Mouse (Mus musculus) thymus, postnatal 10 days (tissue): ENCODE measurements around the gene Coro2a.
"Not testable (repeated sequence)": the region's sequence is repeated elsewhere in the genome, so short reads cannot be mapped to it uniquely, and the experiment has no call there.

Source experiments
- DNase-seq, 2 experiments: peaks; one replicate each; pipeline ENCODE4 v3.0.0; 2021; ENCODE audit warnings: low spot score in 2 of 2

Gene Coro2a

GRCm38 (mm10) chr4:46585041-46585810 lies 16.8 kb downstream of the Coro2a start:
- no peak for DNase-seq

- not testable (repeated sequence) for DNase-seq
Observed at GRCm38 (mm10) chr4:46584536-46584935, 17.5 kb downstream of the Coro2a start.

- DNase-seq, result not testable (repeated sequence)
Observed at GRCm38 (mm10) chr4:46584084-46584483, 17.9 kb downstream of the Coro2a start.

- not testable (repeated sequence) for DNase-seq
Observed at GRCm38 (mm10) chr4:46582024-46582423, 20.0 kb downstream of the Coro2a start.

GRCm38 (mm10) chr4:46581577-46581976 lies 20.4 kb downstream of the Coro2a start:
- not testable (repeated sequence) for DNase-seq

GRCm38 (mm10) chr4:46580799-46581243 lies 21.2 kb downstream of the Coro2a start:
- not testable (repeated sequence) for DNase-seq

GRCm38 (mm10) chr4:46578796-46579346 lies 23.1 kb downstream of the Coro2a start:
- DNase-seq, result not testable (repeated sequence)

GRCm38 (mm10) chr4:46578228-46578627 lies 23.8 kb downstream of the Coro2a start:
- no peak for DNase-seq

- DNase-seq, result not testable (repeated sequence)
Observed at GRCm38 (mm10) chr4:46575509-46576284, 26.3 kb downstream of the Coro2a start.

- DNase-seq, result no peak
Observed at GRCm38 (mm10) chr4:46574841-46575240, 27.2 kb downstream of the Coro2a start.

GRCm38 (mm10) chr4:46574024-46574753 lies 27.8 kb downstream of the Coro2a start:
- DNase-seq, result no peak

GRCm38 (mm10) chr4:46572616-46573015 lies 29.4 kb downstream of the Coro2a start:
- no peak for DNase-seq

GRCm38 (mm10) chr4:46571744-46572143 lies 30.3 kb downstream of the Coro2a start:
- no peak for DNase-seq

GRCm38 (mm10) chr4:46569671-46570070 lies 32.3 kb downstream of the Coro2a start:
- DNase-seq, result no peak

GRCm38 (mm10) chr4:46568169-46568568 lies 33.8 kb downstream of the Coro2a start:
- no peak for DNase-seq

- no peak for DNase-seq
Observed at GRCm38 (mm10) chr4:46566931-46567671, 34.9 kb downstream of the Coro2a start.

GRCm38 (mm10) chr4:46565393-46565955 lies 36.5 kb downstream of the Coro2a start:
- DNase-seq, result no peak

- DNase-seq, result no peak
Observed at GRCm38 (mm10) chr4:46564247-46564646, 37.8 kb downstream of the Coro2a start.

GRCm38 (mm10) chr4:46563847-46564246 lies 38.2 kb downstream of the Coro2a start:
- peak; percentile 18 to 29 for DNase-seq

GRCm38 (mm10) chr4:46562841-46563240 lies 39.2 kb downstream of the Coro2a start:
- DNase-seq, result no peak

- DNase-seq, result no peak
Observed at GRCm38 (mm10) chr4:46562037-46562436, 40.0 kb downstream of the Coro2a start.
